Mouse (Mus musculus): ENCODE measurements at regions not wholly inside any gene's neighbourhood (a gene's known extent, or its start where the extent isn't known, plus 50 kb on each side); places are given as distances from the start of the nearest gene placed in this dataset.

- no peak for TF ChIP-seq MAFK (IDR thresholded peaks at IDR 0.05; ENCODE audit: insufficient read depth, low read depth, low read length)
- TF ChIP-seq HCFC1 (IDR thresholded peaks at IDR 0.05; ENCODE audit: borderline replicate concordance, insufficient read depth, low read length) = no peak
- TF ChIP-seq ZNF384 (IDR thresholded peaks at IDR 0.05; ENCODE audit: low read depth, low read length) = no peak
Measured at GRCm38 (mm10) chr16:44630426-44630825, 71.7 kb upstream of the Boc start.
